Mouse (Mus musculus): ENCODE measurements around the gene Smpdl3a. TPM values are rescaled to one million over a fixed set of nuclear protein-coding genes. Genes with fewer than 3 reads are reported as not detected.

The Smpdl3a gene
- total RNA-seq, 2 experiments from 2014 or later: 25.6 to 27.4 TPM

DNA sequence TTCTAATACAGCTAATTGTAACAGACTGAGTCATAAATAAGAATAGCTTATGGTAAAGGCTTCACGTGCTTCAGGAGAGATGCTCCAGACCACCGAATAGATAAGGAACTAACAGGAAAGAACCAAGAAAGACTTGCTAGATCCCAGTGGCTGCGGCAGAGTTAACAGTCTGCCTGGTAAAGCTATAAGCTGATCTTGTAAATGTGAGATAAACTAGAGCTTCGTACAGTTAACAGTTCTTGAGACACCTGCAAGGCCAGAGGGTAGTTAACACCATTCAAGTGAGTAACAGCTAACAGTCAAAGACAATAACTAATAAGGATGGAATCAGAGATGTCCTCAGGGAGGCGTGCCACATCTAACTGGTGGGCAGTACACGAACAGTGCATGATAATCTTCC, 21.7 kb downstream of the Smpdl3a start:
- DNase-seq (ENCODE audit: low spot score in 2 of 2): no peak

DNA sequence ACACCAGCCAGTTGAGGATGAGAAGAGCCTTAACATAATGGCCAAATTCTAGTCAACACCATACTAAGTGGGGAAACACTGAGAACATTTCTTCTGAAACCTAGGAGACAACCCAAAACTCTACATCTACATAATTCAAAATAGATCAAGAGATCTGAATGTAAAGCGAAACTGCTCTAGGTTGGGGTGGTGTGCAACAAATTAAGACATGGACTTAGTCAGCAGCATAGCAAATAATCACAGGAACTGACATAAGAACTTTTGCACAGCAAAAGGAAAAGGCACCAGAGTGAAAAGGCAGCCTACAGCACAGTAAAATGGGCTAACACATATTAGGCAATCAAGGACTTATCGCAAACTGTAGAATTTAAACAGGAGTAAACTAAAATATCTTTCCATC, 25.1 kb downstream of the Smpdl3a start:
- no peak for DNase-seq (ENCODE audit: low spot score in 2 of 2)

DNA sequence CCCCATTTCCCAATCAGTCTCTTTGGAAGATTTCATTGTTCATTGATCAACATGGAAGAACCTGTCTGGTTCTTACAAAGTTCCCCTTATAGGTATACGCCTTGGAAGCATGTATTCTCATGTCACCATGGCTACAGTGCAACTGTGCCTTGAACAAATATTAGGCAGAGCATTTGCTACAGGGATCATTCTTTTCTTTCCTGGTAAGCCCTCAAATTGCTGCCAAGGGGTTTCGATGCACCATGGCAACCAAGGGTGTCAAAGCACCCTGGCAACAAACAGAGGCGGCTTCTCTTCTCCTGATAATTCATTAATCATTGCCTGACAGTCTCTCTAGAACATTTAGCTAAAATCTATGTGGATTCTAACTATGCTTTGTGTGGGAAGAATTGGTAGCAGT, 28.3 kb downstream of the Smpdl3a start:
- peak; percentile 34 to 55 for DNase-seq (ENCODE audit: low spot score in 2 of 2)

DNA sequence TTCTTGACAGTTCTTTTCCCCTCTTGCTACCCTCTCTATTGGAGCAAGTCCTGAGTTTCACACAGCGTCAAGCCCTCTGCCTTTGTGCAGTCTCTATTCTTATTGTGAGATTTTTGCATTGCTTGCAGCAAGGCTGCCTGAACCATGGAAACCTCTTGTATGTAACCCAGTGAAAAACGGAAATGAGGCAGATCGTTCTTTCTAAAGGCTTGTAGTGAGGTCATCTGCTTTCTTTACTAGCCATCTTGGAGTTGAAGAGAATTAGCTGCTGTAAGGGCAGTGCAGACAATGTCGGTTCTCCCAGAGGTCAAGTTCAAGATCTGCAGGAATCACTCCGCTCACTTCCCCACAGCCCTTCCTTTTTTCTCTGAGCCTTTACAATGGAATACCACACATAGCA, 34.5 kb downstream of the Smpdl3a start:
- DNase-seq (ENCODE audit: low spot score in 2 of 2): no peak

DNA sequence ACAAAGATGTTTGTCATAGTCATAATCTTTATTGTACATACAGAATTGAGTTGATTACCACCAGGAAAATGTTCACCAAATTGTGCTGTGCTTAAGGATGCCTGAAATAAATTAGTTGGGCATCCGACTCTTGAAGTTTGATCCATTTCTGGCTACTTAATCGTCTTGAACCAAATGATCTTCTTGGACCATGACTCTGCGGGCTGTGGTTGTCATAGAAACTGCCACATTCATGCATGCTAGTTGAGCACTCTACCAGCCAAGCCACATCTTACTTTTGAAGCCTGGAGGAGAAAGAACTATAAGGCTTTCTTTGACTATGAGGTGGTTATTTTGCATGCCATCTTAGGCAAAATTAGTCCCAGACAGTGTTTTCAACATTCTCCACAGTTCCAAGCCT, 35.5 kb downstream of the Smpdl3a start:
- no peak for DNase-seq (ENCODE audit: low spot score in 2 of 2)

DNA sequence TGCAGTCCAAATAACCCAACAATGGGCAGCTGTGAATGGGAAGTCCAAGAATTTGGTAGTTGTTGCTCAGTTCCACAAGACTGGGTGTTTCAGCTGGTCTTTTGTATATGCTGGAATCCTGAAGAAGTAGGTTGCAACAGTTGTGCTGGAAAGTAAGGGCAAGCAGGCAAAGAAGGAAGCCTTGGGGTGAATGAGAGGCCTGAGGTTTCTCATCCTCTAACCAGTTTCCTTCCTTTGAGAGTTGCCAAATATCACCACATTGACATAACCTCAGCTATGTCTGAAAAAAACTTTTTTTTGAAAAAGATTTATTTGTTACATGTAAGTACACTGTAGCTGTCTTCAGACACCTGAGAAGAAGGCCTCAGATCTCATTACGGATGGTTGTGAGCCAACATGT, 41.0 kb downstream of the Smpdl3a start:
- no peak for DNase-seq (ENCODE audit: low spot score in 2 of 2)

DNA sequence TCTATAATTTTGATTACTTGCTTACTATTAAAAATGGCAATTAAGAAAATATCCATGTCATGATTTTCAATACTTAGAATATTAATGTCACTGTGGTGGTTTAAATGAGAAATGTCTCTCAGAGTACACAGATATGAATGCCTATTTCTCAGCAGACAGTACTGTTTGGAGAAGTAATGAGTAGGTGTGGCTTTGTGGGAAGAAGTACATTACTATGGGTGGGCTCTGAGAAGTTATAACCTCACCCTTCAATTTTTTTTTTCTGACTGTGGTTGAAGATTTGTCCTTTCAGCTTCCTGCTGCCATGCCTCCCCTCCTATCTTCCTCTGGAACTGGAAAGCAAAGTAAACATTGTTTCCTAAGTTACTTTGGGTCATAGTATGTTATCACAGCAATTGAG, 41.8 kb downstream of the Smpdl3a start:
- no peak for DNase-seq (ENCODE audit: low spot score in 2 of 2)

DNA sequence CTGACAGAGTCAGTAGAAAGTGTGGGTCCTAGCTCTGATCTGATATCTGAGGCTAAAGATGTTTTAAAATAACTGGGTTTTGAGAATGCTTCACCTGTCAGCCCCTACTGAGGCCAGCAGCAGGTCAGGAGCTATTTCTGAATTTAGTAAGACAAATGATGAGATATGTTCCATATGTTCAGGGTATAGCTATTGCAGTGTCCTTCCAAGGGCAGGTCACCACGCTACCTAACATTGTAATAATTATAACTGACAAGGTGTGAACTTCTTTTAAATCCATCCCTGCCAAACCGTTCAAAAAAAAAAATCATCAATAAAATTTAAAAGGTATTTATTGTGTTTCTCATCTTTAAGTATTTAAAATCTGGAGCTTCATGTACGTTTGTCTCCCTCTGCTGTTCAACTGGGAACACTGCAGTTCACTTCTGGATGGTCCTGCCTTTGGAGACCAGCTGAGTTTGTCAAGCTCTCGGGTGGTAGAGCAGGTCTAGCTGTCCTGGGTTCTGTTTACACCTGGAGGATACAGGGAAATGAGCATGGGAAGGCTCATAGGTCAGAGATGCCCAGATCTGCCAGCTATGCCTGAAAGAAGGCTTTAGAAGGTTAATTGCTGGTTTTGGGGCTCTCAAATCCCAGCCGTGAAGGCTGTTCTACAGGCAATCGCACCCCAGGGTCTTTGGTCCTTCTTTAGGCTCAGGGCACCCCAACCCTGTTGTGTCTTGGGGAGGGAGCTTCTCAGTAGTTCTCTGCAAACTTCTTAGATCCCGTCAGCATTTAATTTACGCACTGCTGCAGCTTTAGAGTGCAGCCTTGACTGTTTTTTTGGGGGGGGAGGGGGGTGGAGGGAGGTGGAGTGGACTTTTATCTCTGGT, 47.7 kb downstream of the Smpdl3a start:
- peak; percentile 67 to 68 for DNase-seq (ENCODE audit: low spot score in 2 of 2)

DNA sequence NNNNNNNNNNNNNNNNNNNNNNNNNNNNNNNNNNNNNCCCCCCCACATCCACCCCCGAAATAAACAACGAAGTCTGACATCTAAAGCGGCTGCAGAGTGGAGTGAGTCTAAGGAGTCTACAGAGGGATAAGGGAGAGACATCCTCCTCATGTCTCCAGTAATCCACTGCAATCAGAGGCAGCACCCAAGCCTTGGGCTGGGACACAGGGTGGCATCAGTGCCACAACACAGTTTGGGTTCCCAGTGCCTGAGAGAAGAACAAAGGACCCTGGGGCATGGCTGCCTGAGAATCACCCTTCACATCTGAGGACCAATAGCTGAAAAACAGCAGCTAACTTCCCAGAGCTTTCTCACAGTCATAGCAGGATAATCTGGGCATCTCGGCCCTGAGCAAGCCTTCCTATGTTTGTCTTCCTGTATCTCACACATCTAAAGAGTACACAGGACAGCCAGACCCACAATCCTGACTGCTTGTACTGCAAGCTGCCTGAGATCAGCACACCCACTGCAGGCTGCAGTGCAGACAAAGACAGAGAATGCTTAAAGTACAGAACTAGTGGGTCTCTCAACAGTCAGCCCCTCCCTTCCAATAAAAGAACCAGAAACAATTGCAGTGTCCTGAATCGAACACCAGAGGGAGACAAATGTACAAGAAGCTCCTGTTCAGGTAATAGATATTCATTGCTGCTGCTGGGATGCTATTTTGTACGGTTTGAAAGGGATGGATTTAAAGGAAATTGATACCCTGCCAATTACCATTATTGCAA, 54.0 kb downstream of the Smpdl3a start:
- DNase-seq (ENCODE audit: low spot score in 2 of 2): peak; percentile 46 to 50

Other genes starting within 250 kb of the Smpdl3a start
- 1 to 10 TPM; 6.8 to 9.8 TPM for gene Pkib, start 162.4 kb upstream of the Smpdl3a start, total RNA-seq (2021)
- gene Fabp7, start 9.5 kb upstream of the Smpdl3a start, total RNA-seq (2021): 100 to 1,000 TPM; 606 to 635 TPM